Mouse (Mus musculus): ENCODE results near the gene Nsun2.

Gene Nsun2

DNA sequence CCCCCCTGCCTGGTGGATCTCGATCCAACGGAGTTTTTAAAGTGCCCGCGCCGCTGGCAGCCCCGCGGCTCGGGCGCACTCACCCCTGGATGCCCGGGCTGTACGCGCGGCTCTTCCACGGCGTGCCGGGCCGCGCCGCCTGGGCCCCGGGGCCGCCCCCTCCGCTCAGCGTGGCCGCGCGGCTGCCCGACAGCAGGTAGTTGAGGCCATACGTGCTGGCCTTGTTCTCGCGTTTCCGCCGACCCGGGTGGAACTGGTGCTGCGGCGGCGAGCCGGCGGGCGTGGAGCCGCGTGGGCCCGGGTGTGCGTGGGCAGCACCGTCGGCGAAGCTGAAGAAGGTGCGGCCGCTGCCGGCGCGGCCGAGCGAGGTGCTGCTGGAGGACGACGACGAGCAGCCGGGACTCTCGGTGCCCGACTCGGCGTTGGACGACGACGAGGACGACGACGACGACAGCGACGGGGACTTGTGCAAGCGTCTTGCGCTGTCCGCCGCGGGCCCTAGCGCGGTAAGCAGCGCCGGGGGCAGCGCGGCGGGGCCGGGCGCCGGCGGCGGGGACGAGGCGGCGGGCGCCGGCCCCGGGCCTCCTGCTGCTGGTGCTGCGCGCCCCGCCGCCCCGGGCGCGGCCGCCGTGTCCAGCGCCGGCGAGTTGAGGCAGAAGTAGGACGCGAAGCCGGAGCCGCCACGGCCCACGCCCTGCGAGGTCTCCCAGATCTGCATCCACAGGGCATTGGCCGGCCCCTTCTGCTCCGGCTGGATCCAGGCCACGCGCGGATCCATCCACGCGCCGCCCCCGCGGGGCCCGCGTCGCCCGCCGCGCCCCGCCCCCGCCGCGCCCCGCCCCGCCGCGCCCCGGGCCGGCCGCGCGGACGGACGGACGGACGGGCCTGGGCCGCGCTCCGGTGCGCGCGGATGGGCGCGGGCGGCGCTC, at the start of gene Nsun2:
Gene Nsun2 (plus strand): TSS at position 342 of the 929 bp plus-strand sequence.
- DNase-seq (ENCODE audit: low spot score in 2 of 2), result peak; percentile 61 to 82

DNA sequence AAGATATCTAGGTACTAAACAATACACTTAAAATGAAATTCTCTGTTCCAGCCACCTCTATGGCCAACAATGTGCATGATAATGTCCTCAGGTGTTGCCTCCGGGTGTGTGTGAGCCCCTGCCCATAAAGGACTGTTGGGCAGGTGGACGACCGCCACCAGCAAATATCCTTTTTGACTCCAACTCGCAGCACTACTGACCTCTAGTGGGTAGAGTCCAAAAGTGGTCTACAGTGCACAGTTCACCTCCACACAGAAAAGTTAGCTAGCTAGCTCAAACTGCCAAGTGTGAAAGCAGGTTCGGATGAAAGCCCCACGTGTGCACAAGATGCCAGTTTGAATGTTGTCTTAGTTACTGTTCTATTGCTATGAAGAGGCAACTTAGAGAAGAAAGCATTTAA, 48.2 kb upstream of the Nsun2 start:
- DNase-seq (ENCODE audit: low spot score in 2 of 2), result no peak

- no peak for DNase-seq (ENCODE audit: low spot score in 2 of 2)
Observed at GRCm38 (mm10) chr13:69485833-69486232, 47.7 kb upstream of the Nsun2 start.

DNA sequence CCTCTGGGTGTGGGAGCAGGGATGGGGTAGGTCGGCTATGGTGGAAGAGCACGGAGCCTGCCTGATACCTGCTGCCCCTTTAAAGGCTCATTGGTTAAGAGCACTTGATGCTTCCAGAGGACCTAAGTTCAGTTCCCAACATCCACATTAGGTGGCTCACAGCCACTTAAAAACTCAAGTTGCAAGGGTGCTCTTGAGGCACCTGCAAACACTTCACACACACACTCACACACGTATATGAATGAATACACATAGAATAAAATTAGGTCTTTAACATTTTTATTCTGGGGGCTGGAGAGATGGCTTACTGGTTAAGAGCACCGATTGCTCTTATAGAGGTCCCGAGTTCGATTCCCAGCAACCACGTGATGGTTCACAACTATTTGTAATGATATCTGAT, 46.4 kb upstream of the Nsun2 start:
- no peak for DNase-seq (ENCODE audit: low spot score in 2 of 2)

- no peak for DNase-seq (ENCODE audit: low spot score in 2 of 2)
Observed at GRCm38 (mm10) chr13:69487611-69488275, 45.8 kb upstream of the Nsun2 start.

DNA sequence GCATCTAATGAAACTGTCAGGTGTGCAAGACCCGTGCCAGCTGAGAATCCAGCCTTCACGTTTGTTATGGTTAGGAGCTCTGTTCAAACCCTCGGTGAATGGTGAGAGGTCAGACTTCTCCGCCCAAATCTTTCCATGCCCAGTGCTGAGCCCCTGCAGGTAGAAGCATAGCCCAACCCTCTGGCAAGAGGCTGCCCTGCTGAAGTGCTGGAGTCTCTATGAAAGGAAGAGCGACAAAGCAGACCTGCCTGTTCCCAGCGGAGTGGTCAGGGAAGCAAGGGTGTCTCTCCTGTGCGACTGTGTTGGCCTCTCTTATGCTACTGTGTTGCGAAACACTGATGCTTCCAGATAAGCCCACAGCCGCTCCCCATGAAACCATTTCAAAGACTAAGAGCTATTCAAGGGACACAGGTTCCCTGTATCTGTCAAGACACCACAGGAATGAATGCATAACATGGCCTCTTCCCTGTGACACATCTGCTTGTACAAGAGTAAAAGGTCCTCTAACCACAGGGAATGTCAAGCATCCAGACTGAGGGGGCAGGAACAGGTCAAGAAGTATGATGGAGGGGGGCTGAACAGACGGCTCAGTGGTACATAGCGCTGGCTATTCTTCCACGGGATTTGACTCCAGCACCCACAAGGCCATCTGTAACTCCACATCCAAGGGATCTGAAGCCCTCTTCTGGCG, 44.8 kb upstream of the Nsun2 start:
- DNase-seq (ENCODE audit: low spot score in 2 of 2), result no peak

- no peak for DNase-seq (ENCODE audit: low spot score in 2 of 2)
Observed at GRCm38 (mm10) chr13:69489777-69490176, 43.8 kb upstream of the Nsun2 start.

DNA sequence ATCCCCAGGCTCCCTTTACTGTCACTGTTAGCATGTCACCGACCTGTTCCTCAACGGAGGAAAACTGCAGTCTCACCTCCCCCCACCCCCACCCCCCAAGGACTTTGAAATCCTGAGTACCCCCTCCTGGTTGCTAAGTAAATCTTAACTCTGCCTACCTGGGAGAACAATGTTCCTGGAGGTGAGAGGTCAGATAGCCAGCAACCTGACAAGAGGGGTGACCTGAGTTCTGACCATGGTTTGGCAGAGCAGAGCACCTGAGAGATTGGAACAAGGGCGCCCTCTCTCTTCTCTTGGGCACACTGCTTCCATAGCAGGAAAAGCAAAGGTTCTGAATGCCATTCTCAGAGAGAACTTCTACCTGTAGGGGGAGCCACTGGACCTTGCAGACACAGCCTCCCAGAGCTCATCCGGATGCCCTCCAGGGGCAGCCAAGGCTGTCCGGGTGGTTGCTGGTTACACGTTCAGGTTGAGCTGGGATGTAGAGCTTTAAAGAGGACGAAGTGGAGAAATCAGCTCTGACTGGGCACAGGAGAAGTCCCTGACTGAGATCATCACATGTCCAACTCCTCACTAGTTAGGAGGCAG, 40.6 kb upstream of the Nsun2 start:
- DNase-seq (ENCODE audit: low spot score in 2 of 2), result peak; percentile 49 to 73

DNA sequence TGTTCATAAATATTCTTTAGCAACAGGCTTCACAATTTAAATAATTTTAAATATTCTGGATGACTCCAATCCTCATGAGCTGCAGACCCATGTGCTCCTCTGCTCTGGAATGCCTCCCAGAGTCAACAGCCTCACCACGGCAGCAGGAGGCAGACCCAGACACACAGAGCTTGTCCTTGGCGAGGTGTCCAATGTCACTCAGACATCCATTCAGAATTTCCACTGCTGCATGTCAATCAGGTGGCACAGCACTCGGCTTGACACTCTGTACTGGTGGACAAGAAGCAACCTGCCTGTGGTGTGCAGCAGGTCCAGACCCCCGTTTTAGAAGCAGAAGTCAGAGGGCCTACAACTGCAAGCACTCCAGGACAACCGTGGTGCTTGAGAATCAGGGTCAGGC, 35.3 kb upstream of the Nsun2 start:
- DNase-seq (ENCODE audit: low spot score in 2 of 2), result no peak

GRCm38 (mm10) chr13:69502157-69502750, 31.3 kb upstream of the Nsun2 start:
- DNase-seq (ENCODE audit: low spot score in 2 of 2), result peak in 1 of 2 experiments; percentile 41

- DNase-seq (ENCODE audit: low spot score in 2 of 2), result no peak
Observed at GRCm38 (mm10) chr13:69502863-69503262, 30.7 kb upstream of the Nsun2 start.

- no peak for DNase-seq (ENCODE audit: low spot score in 2 of 2)
Observed at GRCm38 (mm10) chr13:69506341-69507086, 27.0 kb upstream of the Nsun2 start.

- no peak for DNase-seq (ENCODE audit: low spot score in 2 of 2)
Observed at GRCm38 (mm10) chr13:69507666-69508065, 25.9 kb upstream of the Nsun2 start.

GRCm38 (mm10) chr13:69509391-69510244, 23.9 kb upstream of the Nsun2 start:
- no peak for DNase-seq (ENCODE audit: low spot score in 2 of 2)

DNA sequence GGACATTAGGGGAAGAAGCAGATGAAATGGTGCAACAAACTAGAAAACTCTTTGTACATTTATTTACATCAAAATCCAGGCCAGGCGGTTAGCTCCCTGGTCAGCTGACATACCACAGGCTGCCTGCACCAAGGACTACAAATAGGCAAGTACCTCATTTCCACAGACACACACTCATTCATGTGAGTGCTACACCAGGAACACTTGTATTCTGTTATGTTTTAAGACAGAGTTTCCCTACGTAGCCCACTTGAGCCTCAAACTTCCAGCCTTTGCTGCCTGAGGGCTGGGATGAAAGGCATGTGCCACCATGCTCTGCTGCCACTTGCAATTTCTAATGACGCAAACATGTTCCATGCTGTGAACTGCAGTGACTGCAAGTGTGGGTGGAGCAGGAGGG, 18.5 kb upstream of the Nsun2 start:
- DNase-seq (ENCODE audit: low spot score in 2 of 2), result no peak

GRCm38 (mm10) chr13:69517445-69517844, 16.1 kb upstream of the Nsun2 start:
- no peak for DNase-seq (ENCODE audit: low spot score in 2 of 2)

DNA sequence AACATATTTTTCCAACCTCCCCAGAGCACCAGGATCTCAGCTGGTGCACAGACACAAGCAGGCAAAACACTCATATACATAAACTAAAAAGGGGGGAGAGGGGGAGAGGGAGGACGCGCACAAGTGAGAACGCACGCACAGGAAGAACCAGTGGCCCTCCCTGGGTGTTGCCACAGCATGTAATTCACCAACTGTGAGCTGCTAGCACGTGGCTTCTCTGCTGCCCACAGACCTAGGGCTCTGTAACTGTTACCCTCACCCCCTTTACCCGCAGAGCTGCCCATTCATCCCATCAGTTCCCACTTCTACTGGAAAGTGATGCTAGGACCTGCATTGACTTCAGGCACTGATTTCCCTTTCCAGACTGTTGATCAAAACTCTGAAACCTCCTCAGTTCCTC, 14.4 kb upstream of the Nsun2 start:
- no peak for DNase-seq (ENCODE audit: low spot score in 2 of 2)

- DNase-seq (ENCODE audit: low spot score in 2 of 2), result no peak
Observed at GRCm38 (mm10) chr13:69522161-69522791, 11.3 kb upstream of the Nsun2 start.

DNA sequence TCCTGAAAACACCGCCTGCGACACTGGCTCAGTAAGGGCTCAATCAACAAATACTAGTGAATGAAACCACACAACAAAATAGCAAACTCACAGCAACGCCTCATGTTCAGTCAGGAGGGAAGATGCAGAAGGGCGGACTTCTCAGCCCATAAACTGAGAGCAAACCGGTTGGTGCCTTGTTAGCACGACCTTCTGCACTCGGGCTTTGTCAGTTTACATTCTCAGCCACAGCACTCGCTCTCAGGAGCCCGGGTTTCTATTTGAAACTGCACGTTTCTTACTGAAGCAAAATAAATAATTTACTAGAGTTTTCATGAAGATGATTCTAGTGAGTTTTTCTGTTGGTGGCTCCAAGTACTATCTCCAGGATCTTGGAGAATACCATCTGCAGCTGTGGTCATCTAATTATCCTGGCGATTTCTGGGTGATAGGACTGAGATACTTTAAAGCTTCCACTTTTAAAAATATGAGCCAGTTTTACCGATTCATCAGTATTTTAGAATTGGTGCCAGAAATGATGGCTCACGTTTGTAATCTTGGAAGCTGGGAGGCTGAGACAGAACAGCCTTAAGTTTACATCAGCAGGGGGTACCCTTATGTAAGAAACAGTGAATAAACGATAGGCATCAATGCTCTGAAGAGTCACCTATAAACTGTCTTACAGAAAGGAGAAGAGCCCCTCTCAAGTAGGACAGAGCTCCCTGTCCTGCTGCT, 9.9 kb upstream of the Nsun2 start:
- DNase-seq (ENCODE audit: low spot score in 2 of 2), result no peak

Measured in spleen, postnatal 4 days (tissue).